Mouse (Mus musculus) heart, embryonic 13.5 days (tissue): ENCODE data around the gene Ssbp2. TPM values are rescaled to one million over a fixed set of nuclear protein-coding genes. Genes with fewer than 3 reads are reported as not detected.
A peak's percentile ranks its signal among the peaks of the same experiment; 100 is the strongest.

Source experiments
- ATAC-seq: fragments of 200-750 bp; cut with Nextera tagmentation; 2 replicates; pipeline ENCODE4 v1.8.0; 2017; ENCODE audit warnings: moderate TSS enrichment; ENCODE audit not compliant: insufficient number of reproducible peaks, low FRiP score, low TSS enrichment; ENCODE audit errors: extremely low read depth
- H3K27ac ChIP-seq: fragments of 300-500 bp; sonication (generic); replicated peaks from 2 replicates; pipeline ENCODE4 v1.5.1; 2015; ENCODE audit warnings: moderate library complexity, mild to moderate bottlenecking, inconsistent platforms
- H3K27me3 ChIP-seq: fragments of 300-500 bp; sonication (generic); replicated peaks from 2 replicates; pipeline ENCODE4 v1.6.1; 2015; ENCODE audit warnings: mild to moderate bottlenecking, inconsistent platforms
- H3K36me3 ChIP-seq: fragments of 300-500 bp; sonication (generic); 2 replicates; pipeline ENCODE4 v1.6.1; 2015; ENCODE audit warnings: mild to moderate bottlenecking, inconsistent platforms
- H3K4me1 ChIP-seq: fragments of 300-500 bp; sonication (generic); 2 replicates; pipeline ENCODE4 v1.6.1; 2015; ENCODE audit warnings: inconsistent platforms
- H3K4me2 ChIP-seq: fragments of 300-500 bp; sonication (generic); 2 replicates; pipeline ENCODE4 v1.6.1; 2015; ENCODE audit warnings: inconsistent platforms, mild to moderate bottlenecking, moderate library complexity
- H3K4me3 ChIP-seq: fragments of 300-500 bp; sonication (generic); 2 replicates; pipeline ENCODE4 v1.5.1; 2015; ENCODE audit warnings: moderate library complexity, mild to moderate bottlenecking, inconsistent platforms
- H3K9ac ChIP-seq: fragments of 300-500 bp; sonication (generic); 2 replicates; pipeline ENCODE4 v1.6.1; 2015; ENCODE audit warnings: inconsistent platforms, mild to moderate bottlenecking, moderate library complexity
- H3K9me3 ChIP-seq: fragments of 300-500 bp; sonication (generic); 2 replicates; pipeline ENCODE4 v1.6.1; 2016; ENCODE audit warnings: inconsistent platforms
- WGBS: fragments of 180-500 bp; shearing (Covaris S2); methylation state at CpG from one replicate; pipeline ENCODE4 v1.1.7; 2015; ENCODE audit warnings: mixed read lengths; 5-methylcytosine and 5-hydroxymethylcytosine counted together
- polyA plus RNA-seq: library from polyadenylated mRNA; unstranded; fragments of >200 nt; fragmentation: Nextera tagmentation; extraction: Ambion mirVana; gene quantifications from 2 replicates; pipeline ENCODE4 v1.2.1, GENCODE M21; 2015

Ssbp2 gene
- polyA plus RNA-seq, 1 experiment from 2014 or later: 86.4 TPM

- Histone ChIP-seq H3K27me3 (no peaks in the 10 kb centered on the region), H3K9me3 (no peaks in the 10 kb centered on the region), H3K4me2 (peak overlapping the region; percentile 86), H3K27ac (peak overlapping the region; percentile 96), H3K4me1 (peaks cover 42% of the 10 kb centered on the region), H3K9ac (peak overlapping the region; percentile 96), H3K4me3 (peak overlapping the region; percentile 94), H3K36me3 (no peaks in the 10 kb centered on the region)
- under 1% methylated on average over 51 of the region's 77 CpGs for WGBS
- ATAC-seq: peak; percentile 6
Observed at GRCm38 (mm10) chr13:91461711-91462351, 1.7 kb downstream of the Ssbp2 start.

GRCm38 (mm10) chr13:91462395-91462794 lies 2.3 kb downstream of the Ssbp2 start:
- H3K27me3 ChIP-seq: no peaks in the 10 kb centered on the region
- WGBS: 3% methylated on average over 2 of the region's 2 CpGs
- no peak for ATAC-seq

DNA sequence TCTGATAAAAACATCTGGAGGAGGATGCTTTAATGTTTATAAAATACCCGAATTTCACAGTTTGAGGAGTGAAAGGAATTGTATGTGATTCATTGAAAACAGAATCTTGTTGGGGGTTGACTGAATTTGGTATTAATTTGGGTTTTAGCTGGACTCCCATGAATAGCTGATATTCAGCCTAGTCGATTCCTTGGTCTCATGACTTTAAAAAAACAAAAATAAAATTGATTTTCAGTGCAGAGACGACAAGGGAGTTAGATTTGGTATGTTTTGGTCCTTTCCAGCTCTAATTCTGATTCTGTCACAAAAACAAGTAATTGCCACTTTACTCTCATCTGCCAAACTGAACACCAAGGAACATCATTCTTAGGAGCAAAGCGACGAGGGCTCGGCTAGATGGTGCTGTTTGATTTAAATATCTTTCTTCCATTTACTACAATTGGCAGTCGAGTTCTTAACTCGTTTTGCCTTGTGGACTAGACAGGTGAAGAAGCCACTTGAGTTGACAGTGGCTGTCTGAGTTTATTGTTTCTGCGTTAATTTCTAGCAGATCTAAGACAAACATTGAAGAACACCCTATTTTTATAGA lies 2.9 kb downstream of the Ssbp2 start:
- H3K4me2 ChIP-seq: peak overlapping the region; percentile 86

More at GRCm38 (mm10) chr13:91462395-91462794, 2.3 kb downstream of the Ssbp2 start:
- Histone ChIP-seq H3K9me3 (no peaks in the 10 kb centered on the region), H3K36me3 (no peaks in the 10 kb centered on the region), H3K4me1 (peaks cover 42% of the 10 kb centered on the region), H3K4me2 (peak overlapping the region; percentile 86), H3K4me3 (peak overlapping the region; percentile 94), H3K27ac (peak overlapping the region; percentile 96), H3K9ac (peak overlapping the region; percentile 96)

DNA sequence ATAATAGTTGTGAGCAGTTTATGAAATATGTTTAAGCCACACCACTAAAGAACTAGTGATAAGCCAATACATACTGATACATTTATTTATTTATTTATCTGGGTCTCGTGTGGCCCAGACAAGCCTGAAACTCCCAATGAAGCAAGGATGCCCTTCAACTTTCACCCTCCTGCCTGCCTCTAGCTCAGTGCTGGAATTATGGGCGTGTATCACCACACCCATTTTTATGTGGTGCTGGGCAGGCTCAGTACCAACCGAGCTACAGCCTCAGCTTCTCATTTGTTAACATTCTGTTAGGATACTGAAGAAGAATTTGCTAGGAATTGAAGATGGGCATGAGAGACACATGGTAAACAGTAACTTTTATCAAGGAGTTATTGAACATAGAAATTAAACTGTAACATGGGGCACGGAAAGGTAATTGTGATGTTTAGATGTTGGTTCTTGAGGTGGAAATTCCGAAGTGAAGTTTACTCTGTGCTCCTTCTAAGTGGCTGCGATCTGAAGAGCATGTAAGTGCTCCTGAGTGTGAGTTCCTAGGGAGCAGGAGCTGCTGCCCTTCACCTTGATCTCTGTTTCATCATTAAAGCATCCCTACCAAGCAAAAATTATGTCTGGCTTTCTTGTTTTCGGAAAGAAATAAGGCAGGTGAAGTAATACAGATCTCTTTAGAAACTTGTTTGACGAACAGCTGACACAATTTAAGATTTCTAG lies 5.1 kb downstream of the Ssbp2 start:
- Histone ChIP-seq H3K4me2 (no peak overlapping the region), H3K4me3 (no peak overlapping the region), H3K36me3 (no peaks in the 10 kb centered on the region), H3K27me3 (no peaks in the 10 kb centered on the region), H3K27ac (no peak overlapping the region), H3K9me3 (no peaks in the 10 kb centered on the region), H3K9ac (no peak overlapping the region), H3K4me1 (peaks cover 21% of the 10 kb centered on the region)
- no peak for ATAC-seq
- WGBS: 64% methylated on average over 8 of the region's 8 CpGs

More for the DNA sequence above, 2.9 kb downstream of the Ssbp2 start:
- ATAC-seq: no peak
- Histone ChIP-seq H3K36me3 (no peaks in the 10 kb centered on the region), H3K4me1 (peaks cover 40% of the 10 kb centered on the region), H3K27ac (no peak overlapping the region), H3K9me3 (no peaks in the 10 kb centered on the region), H3K4me3 (peak overlapping the region; percentile 94), H3K27me3 (no peaks in the 10 kb centered on the region), H3K9ac (no peak overlapping the region)
- 27% methylated on average over 9 of the region's 9 CpGs for WGBS

DNA sequence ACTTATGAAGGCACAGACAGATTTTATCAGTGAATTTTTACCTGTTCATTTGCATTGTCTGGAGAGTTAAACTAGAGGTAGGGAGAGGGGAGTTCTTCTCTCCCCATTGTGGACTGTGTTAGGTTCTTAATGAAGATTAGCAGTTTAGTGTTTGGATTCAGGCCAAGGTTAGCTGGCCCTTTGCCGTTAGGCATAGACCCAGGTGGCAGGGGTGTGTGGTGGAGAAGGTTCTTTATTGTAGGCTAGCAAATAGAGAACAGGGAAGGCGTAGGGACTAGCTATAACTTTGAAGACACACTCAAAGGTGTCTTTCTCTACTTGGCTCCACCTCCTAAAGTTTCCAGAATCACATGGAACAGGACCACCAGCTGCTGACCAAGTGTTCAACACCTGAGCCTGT lies 11.5 kb downstream of the Ssbp2 start:
- H3K9me3 ChIP-seq: no peaks in the 10 kb centered on the region
- no peak overlapping the region for H3K4me3 ChIP-seq
- H3K36me3 ChIP-seq: no peaks in the 10 kb centered on the region
- H3K4me2 ChIP-seq: no peak overlapping the region
- H3K9ac ChIP-seq: no peak overlapping the region
- peaks cover 47% of the 10 kb centered on the region for H3K4me1 ChIP-seq
- 65% methylated on average over 2 of the region's 2 CpGs for WGBS
- no peak overlapping the region for H3K27ac ChIP-seq
- ATAC-seq: no peak
- no peaks in the 10 kb centered on the region for H3K27me3 ChIP-seq

DNA sequence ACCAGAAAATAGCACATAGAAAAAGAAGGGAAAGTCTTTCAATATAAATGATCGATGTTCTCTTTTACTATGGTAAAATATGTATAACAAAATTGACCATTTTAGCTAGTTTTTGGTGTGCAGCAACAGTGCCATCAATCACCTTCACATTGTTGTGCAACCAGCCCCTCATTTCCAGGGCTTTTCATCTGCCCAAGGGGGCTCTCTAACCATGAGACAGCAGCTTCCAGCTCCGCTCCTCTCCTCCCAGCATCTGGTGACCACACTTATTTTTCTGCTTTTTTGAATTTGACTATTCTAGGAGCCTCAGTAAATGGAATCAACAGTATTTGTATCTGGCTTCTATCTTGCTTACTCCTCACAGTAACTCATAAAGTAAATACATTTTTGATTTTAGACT lies 11.9 kb downstream of the Ssbp2 start:
- H3K9ac ChIP-seq: no peak overlapping the region
- ATAC-seq: no peak
- 94% methylated on average over 2 of the region's 2 CpGs for WGBS
- no peak overlapping the region for H3K4me2 ChIP-seq
- H3K27ac ChIP-seq: no peak overlapping the region
- no peaks in the 10 kb centered on the region for H3K36me3 ChIP-seq
- no peaks in the 10 kb centered on the region for H3K27me3 ChIP-seq
- no peaks in the 10 kb centered on the region for H3K9me3 ChIP-seq
- peaks cover 47% of the 10 kb centered on the region for H3K4me1 ChIP-seq
- no peak overlapping the region for H3K4me3 ChIP-seq

- peaks cover 61% of the 10 kb centered on the region for H3K4me1 ChIP-seq
- ATAC-seq: no peak
- H3K9ac ChIP-seq: no peak overlapping the region
- H3K4me2 ChIP-seq: peak overlapping the region; percentile 36
- no peaks in the 10 kb centered on the region for H3K27me3 ChIP-seq
- no peaks in the 10 kb centered on the region for H3K9me3 ChIP-seq
- WGBS: 21% methylated on average over 6 of the region's 6 CpGs
- no peak overlapping the region for H3K4me3 ChIP-seq
- peak overlapping the region; percentile 65 for H3K27ac ChIP-seq
- no peaks in the 10 kb centered on the region for H3K36me3 ChIP-seq
Observed at GRCm38 (mm10) chr13:91473527-91473926, 13.4 kb downstream of the Ssbp2 start.

GRCm38 (mm10) chr13:91474027-91474426 lies 13.9 kb downstream of the Ssbp2 start:
- H3K9me3 ChIP-seq: no peaks in the 10 kb centered on the region

DNA sequence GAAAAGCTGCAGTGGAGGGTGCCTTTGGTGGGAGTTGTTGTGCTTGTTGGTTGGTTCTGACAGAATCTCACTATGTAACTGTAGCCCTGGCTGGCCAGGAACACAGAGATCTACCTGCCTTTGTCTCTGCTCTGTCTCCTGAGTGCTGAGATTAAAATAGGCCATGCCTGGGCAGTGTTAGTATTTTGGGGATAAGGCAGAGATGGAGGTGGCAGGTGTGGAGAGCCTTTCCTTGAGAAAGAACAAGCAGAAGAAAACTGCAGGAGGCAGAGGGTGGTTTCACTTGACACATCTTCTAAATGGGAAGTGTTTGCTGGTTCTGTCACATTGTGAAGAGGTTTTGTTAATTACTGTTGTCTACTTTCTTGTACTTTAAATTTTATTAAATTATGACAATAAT lies 15.8 kb downstream of the Ssbp2 start:
- no peaks in the 10 kb centered on the region for H3K36me3 ChIP-seq
- H3K4me3 ChIP-seq: no peak overlapping the region
- peaks cover 61% of the 10 kb centered on the region for H3K4me1 ChIP-seq
- ATAC-seq: no peak
- H3K9me3 ChIP-seq: no peaks in the 10 kb centered on the region
- no peak overlapping the region for H3K9ac ChIP-seq
- no peak overlapping the region for H3K4me2 ChIP-seq
- H3K27ac ChIP-seq: no peak overlapping the region
- no peaks in the 10 kb centered on the region for H3K27me3 ChIP-seq

More at GRCm38 (mm10) chr13:91474027-91474426, 13.9 kb downstream of the Ssbp2 start:
- ATAC-seq: no peak
- Histone ChIP-seq H3K4me3 (no peak overlapping the region), H3K4me2 (peak overlapping the region; percentile 35), H3K9ac (0 out of 2 replicates have a peak overlapping the region, but pooled peaks have one; percentile 33), H3K27ac (peak overlapping the region; percentile 70), H3K4me1 (peaks cover 61% of the 10 kb centered on the region), H3K36me3 (no peaks in the 10 kb centered on the region), H3K27me3 (no peaks in the 10 kb centered on the region)
- WGBS: 8% methylated on average over 1 of the region's 1 CpGs

GRCm38 (mm10) chr13:91476596-91477100 lies 16.6 kb downstream of the Ssbp2 start:
- no peak overlapping the region for H3K4me2 ChIP-seq
- H3K9ac ChIP-seq: no peak overlapping the region
- ATAC-seq: no peak
- H3K4me1 ChIP-seq: peaks cover 56% of the 10 kb centered on the region
- no peaks in the 10 kb centered on the region for H3K27me3 ChIP-seq
- H3K4me3 ChIP-seq: no peak overlapping the region
- no peak overlapping the region for H3K27ac ChIP-seq
- H3K9me3 ChIP-seq: no peaks in the 10 kb centered on the region
- WGBS: 92% methylated on average over 1 of the region's 1 CpGs
- no peaks in the 10 kb centered on the region for H3K36me3 ChIP-seq

DNA sequence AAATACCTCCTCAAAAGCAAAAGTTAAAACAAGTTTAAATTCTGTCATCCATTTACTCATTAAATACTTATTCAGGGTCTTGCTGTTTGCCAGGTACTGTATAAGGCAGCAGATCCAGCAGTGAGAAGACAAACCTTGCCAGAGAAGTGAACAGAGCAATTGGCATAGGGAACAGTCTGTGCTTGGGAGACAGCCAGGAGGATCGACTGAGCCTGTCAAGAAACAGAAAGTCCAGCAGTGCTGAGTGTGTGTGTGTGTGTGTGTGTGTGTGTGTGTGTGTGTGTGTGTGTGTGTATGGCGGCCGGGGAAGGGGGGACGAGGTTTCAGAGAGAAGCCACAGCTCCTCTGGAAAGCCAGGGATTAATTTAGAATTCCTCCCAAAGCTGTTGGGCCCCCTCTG lies 17.9 kb downstream of the Ssbp2 start:
- Histone ChIP-seq H3K4me3 (0 out of 2 replicates have a peak overlapping the region, but pooled peaks have one; percentile 2), H3K27me3 (no peaks in the 10 kb centered on the region), H3K36me3 (0 out of 2 replicates have a peak, but pooled peaks cover 3% of the 10 kb centered on the region), H3K9ac (peak overlapping the region; percentile 33; the same call in 1 of the 2 replicates), H3K27ac (peak overlapping the region; percentile 45; the same call in 1 of the 2 replicates), H3K4me2 (peak overlapping the region; percentile 25; the same call in 1 of the 2 replicates), H3K9me3 (no peaks in the 10 kb centered on the region), H3K4me1 (peaks cover 44% of the 10 kb centered on the region)
- no peak for ATAC-seq
- 7% methylated on average over 2 of the region's 4 CpGs for WGBS
